Mouse (Mus musculus): ENCODE measurements at regions not wholly inside any gene's neighbourhood (a gene's known extent, or its start where the extent isn't known, plus 50 kb on each side); places are given as distances from the start of the nearest gene placed in this dataset.

GRCm38 (mm10) chr3:31394533-31394932 is 84.4 kb upstream of the Slc7a14 start:
- DNase-seq (ENCODE audit: low spot score in 2 of 2): no peak

GRCm38 (mm10) chr3:31389955-31390354 is 79.8 kb upstream of the Slc7a14 start:
- DNase-seq (ENCODE audit: low spot score in 2 of 2): no peak

DNA sequence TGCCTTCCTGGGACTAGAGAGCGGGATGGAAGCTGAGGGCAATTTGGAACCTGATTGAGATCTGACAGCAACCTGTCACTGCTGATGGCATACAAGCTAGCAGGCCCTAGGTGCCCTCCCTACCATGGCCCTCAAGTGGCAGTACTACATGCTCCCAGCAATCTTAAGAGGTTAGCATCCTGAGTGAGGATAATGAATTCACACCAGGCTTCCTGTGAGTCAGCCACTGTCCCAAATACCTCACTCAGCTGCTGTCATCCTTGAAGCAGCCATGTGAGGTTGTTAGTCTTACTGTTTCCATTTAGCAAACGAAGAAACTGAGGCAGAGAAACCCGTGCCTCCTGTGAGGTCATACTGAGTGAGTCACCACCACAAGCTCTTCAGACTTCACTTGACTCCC is 65.5 kb upstream of the Slc7a14 start:
- DNase-seq (ENCODE audit: low spot score in 2 of 2): no peak

DNA sequence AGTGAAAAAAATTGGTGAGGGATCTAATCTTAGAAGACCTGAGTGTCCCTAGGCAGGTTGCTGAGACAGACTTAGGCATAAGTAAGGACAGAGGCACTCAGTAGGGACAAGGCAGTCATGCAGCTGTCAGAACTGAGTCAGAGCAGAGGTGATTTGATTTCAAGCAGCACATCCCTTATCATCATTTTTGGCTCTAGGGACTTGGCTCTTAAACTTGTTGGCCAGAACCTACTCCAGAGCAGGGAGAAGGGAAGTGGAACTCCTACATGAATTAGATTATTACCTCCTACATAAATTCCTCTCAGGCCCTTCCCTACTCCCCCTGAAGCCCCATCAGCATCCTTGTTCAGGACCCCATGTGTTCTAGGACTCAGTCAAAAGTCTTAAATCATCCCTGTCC is 63.9 kb upstream of the Slc7a14 start:
- no peak for DNase-seq (ENCODE audit: low spot score in 2 of 2)

DNA sequence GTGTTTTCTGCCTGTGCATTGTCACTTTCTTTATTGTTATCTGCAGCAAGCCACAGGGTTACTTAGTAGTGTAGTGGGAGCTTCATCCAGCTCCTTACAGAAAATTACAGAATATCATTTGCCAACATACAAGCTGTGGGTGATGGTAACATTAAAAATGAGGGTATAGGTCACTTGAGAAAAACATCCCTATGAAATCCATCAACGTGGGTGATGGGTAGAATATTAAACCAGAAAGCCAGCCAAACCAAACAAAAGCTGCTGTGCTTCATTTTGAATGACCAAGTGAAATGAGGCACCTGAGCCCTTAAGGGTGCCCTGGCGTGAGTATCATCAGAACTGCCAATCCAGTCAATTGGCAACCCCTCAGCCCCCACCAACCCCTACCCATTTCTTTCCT is 58.1 kb upstream of the Slc7a14 start:
- no peak for DNase-seq (ENCODE audit: low spot score in 2 of 2)

Data from left cerebral cortex, adult 9 months (tissue).